Mouse (Mus musculus): ENCODE measurements around the gene Serinc5.
A peak's percentile ranks its signal among the peaks of the same experiment; 100 is the strongest.

Serinc5 gene

DNA sequence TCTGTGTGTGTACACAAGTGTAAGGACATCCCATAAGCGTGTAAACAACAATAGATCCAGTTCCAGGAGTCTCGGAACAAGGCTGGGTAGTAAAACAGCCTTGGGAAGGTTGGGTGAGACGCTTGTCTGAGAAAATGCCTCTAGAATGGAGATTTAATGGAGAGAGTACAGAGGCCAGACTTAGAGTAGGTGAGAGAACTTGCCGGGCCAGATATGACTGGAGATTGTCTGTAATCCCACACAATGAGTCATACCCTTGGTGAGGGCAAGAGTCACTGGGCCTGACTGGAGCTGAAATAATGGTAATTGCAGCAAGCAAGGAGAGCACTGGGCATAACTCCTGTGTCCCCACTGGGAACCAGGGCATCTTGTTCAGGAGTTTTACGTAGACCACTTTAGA, 2.2 kb downstream of the Serinc5 start:
- no peak for DNase-seq (ENCODE audit: low read depth, low spot score)

DNA sequence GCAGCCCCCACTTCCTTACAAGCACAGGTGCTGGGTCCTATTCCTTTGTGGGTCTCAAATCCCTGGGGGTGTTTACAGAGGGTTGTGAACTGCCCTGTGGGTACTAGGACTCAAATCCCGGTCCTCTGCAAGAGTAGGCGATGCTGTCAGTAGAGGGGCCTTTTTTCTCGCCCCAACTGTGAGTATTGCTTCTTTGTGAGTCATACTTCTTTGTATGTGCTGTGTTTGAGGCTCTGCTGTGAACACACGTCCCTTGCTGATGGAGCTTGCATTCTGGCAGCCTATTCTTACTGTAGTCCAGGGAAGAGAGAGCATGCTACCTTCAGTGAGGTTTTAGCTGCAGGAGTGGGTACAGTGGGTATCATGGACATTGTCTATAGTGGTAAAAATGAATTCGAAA, 4.3 kb downstream of the Serinc5 start:
- DNase-seq (ENCODE audit: low read depth, low spot score) = no peak

DNA sequence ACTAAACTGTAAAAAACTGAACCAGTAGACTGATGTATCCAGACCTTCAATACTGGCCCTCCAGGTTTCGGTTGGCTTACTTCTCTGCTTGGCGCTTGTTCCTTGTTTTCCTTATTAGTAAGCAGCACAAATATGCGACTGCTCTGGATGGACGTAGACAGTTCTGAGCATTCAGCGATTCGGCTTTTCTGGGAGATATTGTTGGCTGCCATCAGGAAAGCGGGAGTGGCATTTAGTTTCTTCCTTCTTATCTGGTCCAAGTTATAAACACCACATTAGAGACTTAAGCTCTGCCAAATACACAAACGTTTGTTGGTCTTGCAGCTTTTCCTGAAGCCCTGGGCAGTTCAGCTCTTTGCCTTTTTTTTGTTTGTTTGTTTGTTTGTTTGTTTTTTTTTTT, 5.6 kb downstream of the Serinc5 start:
- DNase-seq (ENCODE audit: low read depth, low spot score) = no peak

DNA sequence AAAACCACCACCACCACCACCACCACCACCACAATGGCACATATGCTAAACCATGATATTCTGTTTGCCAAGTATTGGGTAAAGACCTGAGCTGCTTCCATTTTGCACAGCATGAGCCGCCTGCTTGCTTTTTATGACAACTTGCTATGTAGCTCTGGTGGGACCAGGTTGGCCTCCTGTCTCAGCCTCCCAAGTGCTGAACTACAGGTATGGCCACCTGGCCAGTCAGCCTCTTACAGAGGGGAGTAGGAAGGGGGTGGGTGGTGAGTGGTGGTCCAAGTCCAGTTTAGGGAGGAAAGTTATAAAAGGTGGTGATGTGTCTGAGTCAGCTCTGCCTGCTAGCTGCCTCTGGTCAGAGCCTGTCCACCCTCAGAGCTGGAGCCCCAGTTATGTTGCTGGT, 15.3 kb downstream of the Serinc5 start:
- no peak for DNase-seq (ENCODE audit: low read depth, low spot score)

DNA sequence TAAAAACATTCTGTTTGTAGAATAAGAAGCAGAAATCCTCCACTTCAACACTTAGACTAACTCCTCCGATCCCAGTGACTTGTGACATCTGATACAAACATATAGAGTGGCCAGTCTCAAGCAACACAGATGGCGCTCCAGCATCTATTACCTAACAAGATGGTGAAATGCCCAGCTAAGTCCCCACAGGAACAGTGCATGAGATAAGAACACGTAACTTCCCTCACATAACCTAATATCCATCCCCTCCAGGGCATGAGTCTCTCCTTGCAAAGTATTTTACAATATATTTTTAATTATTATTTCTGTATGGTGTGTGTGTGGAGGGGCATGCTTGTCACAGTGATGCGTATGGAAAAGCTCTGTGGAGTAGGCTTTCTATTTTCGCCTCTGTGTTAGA, 15.8 kb downstream of the Serinc5 start:
- no peak for DNase-seq (ENCODE audit: low read depth, low spot score)

DNA sequence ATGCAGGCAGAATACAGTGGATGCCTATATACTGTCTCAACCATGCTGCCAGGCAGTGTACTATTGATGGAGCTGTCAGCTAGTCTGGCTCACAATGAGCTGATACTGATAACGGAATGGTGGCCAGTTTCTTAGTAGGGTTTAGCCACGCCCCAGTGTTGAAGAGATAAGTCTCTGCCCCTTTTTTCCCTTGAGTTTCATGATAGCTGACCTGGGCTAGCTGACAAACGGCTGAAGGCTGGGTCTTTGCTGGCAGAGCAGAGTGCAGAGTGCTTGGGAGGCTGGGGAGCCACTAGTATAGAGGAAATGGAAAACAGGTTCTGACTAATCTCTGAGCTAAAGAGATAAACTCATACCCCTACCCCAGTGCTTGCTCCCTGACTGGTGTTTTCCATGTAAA, 18.6 kb downstream of the Serinc5 start:
- no peak for DNase-seq (ENCODE audit: low read depth, low spot score)

DNA sequence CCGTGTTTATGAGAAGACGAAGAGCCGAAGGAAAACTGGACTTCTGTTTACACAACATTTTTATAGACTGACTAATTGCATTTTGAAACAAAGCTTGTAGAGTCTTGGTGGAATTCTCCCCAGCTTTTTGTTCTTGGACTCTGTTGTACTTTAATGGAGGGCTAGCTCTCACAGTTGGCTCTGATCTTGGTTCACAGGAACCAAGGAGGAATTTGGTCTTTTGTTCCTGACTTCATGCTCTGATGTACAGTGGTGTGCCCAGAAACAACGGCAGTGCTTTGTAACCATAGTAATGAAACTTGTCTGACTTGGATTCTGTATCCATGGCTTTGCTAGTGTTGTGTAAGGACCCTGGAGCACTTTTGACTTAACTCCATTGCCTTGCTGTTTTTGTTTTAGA, 20.6 kb downstream of the Serinc5 start:
- peak; percentile 8 for DNase-seq (ENCODE audit: low read depth, low spot score)

DNA sequence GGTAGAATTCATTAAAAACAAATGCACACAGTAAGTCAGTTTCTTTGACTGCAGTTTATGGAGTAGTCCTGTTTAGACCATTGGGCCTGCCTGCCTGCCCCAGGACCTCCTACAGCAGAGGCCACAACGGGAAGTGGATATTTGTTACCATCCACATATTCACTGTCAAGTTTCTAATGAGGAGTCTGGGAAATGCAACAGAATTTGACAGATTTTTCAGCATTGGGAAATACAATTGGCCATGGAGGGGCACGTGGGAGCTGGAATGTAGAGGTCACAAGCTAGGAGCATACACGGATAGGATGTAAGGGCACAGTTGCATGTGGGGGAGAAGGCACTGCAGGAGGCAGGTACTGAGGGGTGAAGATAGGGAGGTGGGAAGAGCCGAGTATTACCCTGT, 21.7 kb downstream of the Serinc5 start:
- no peak for DNase-seq (ENCODE audit: low read depth, low spot score)

DNA sequence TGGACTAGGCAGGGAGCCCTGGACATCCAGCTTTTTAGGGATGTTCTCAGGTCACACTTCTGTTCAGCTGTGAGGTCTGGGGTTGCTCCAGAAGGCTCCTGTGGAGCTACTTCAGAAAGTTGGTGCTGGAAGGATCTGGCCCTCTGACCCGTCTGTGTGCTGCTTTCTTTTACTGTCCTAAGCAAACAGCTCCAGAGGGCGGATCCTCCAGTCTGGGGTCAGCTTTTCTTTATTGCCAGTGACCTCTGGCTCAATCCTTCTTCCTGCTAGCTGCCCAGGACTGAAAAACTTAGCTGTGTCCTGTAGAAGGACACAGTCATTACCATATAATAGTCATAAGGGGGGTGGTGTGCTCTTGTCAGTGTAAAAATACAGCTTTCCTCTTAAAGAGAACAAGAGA, 24.1 kb downstream of the Serinc5 start:
- no peak for DNase-seq (ENCODE audit: low read depth, low spot score)

DNA sequence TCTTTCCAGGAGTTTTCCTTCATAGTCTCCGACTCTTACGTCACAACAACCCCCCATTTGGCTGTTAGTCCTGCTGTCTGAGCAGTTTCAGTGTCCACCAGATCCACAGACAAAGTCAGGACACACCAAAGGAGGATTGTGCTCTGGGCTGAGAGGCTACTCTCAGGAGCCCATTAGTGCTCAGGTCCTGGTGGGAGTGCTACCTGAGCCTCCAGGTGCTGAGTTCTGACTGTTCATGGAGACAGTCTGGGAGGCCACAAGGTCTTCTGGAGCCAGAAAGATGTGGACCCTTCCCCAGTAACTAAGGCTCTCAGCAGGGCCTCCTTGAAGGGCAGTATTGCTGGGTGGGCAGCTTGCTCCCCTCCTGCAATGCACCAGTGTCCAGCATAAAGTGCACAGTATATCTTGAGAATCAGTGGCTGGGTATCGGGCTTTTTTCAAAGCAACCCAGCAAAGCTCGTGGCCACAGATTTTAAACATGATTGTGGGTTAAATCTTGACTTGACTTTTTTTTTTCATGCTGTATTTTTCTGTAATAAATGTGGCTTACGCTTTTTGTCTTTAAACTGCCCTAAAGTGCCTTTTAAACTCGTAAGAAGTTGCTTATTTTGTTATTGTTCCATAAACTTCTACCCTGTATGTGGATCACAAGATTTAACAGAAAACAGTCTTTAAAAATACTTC, 25.5 kb downstream of the Serinc5 start:
- no peak for DNase-seq (ENCODE audit: low read depth, low spot score)

DNA sequence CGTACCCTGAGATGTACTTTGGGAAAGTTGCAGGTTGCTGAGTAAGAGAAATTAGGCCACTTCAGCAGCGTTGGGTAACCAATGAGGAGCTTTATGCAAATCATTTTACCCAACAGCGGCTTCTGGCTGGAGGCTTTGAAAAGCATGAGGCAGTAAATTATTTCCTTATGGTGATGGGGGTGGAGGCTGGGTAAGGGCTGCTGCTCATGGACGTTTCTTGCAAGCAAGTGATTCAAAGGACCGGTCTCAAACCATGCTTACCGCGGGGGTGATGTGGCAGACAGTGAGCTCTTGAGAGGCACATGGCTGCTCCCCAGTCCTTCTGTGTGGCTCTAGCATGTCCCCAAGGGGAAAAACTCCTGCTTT, 26.0 kb downstream of the Serinc5 start:
- peak; percentile 11 for DNase-seq (ENCODE audit: low read depth, low spot score)

DNA sequence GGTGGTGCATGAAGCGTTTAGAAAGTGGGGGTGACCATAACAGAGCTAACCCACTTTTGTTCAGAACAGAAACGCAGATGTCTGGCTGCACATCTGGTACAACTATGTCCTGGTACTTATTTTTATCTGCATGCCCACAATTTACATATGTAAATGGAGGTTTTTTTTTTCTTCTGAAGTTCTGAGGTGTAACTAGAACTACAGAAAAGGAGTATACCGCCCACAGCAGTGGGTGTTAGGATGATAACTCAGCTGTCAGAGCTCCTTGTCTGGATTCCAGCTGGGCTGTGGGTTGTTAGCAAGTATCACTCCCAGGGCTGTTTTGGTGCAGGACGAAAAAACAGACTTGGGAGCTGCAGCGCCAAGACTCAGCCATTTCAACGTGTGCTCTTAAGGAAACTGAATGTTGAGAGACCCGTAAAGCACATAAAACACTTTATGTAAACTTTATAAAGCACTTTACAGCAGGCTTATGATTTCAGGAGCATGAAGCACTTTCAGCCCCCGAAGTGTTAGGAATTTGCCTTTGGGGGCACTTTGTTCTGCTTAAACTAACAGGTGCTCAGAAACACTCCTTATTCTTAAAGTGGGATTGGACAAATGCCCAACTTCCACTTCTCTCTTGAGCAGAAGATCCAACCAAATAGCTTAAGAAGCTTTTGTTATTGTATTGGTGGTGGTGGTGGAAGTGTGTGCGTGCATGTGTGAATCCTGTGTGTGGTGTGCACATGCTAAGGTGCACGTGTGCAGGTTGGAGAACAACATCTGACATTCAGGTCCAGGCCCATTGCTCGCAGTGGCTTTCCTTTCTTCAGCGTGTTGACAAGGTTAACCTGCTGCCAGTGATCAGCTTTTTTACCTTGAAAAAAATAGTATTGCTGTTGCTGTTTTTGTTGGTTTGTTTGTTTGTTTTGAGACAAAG, 28.5 kb downstream of the Serinc5 start:
- DNase-seq (ENCODE audit: low read depth, low spot score) = no peak

DNA sequence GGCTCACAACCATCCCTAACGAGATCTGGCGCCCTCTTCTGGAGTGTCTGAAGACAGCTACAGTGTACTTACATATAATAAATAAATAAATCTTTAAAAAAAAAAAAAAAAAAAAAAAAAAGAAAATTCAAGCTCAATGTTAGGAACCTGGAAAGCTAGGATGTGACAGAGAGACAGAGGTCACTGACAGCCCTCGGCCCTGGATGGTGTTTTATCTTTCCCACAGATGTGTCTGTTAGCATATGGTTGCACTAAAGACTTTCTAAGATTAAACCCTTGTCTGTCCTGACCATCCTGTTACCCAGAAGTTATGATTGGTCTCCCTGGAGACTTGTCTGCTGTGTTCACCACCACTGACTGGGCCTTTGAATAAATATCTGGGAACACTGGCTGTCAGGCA, 33.3 kb downstream of the Serinc5 start:
- no peak for DNase-seq (ENCODE audit: low read depth, low spot score)

DNA sequence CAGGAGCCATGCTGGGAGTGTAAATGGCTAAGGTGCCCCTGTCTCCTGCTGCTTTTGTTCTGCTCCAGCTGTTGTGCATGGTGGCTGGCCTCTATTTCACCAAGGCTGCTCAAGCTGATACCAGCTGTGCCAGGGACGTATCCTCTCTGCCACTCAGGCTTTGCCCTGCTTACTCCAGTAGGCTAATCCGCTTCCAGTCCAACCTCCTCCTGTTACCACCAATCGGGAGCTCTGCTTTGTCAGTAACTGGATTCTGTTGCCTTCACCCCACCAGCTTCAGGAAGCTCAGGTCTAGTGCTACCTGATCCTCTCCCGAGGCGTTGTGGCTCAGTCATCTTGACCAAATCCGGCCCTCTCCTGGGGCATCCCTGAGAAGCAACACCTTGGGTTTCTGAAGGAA, 33.9 kb downstream of the Serinc5 start:
- no peak for DNase-seq (ENCODE audit: low read depth, low spot score)

DNA sequence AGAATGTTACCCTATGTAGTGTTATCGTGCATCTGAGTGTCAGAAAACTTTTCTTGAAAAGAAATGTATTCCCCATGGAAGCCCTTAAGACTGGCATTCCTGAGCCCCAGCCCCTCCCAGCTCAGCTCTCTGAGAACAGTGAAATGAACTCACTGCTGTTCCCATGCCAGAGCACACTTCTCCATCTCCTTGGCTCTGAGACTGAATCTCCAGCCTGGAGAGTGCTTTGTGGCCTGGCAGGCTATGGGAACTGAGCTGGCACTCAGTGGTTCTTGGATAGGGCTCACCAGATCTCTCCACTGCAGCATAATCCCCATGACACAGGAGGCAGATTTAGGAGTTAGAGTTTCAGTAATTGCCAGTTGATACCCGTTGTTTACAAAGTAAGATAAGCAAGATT, 36.8 kb downstream of the Serinc5 start:
- DNase-seq (ENCODE audit: low read depth, low spot score) = no peak

DNA sequence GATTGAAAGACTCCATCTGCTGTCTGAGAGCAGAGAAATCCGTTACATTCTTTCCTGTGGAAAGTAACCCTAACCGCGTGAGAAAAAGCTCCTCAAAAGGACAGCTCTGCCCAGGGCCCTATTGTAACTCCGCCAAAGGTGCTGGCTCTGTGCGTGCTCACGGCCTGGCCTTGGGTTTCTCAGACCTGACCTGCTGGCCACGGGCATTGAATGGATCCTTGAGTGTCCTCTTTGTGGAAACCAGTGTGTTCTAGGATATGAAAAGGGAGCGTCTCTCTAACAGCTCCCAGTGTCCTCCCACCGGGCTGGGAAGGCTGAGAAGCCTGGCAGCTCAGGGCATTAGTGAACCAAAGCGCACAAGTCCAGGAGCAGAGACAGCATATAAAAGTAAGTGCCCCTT, 38.2 kb downstream of the Serinc5 start:
- no peak for DNase-seq (ENCODE audit: low read depth, low spot score)

DNA sequence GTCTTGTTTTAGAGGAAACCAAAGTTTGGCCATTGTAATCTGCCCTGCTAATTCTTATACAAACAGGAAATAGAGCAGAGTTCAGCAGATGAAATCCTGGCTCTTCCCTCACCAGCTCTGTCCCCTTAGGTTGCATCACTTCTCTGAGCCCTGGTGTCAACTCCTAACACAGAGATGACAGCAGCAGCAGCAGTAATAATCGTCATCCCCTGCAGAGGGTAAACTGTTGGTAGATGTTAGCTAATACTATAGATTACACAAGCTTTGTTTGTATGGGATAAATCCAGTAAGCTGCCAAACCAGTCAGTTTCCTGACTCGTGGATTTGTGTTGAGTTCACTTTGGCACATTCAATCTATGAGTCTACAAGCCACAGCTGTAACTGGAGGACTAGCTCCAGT, 40.1 kb downstream of the Serinc5 start:
- no peak for DNase-seq (ENCODE audit: low read depth, low spot score)

DNA sequence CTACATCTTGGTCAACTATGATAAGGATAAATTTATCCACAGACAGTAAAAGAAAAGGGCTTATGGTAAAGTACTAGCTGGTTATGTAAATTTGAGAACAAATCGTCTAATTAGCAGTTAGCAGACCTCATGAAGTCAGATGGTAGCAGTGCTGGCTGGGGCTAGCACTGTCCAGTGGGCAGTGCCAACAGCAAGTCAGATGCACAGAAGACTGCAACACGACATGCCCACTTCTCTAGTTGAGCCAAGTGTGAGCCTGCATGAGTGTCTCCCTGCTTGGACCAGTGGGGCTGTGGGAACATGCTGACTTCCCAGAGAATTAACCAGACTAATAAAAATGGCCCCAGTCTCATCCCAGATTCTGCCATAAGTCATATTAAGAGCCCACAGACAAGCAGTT, 41.6 kb downstream of the Serinc5 start:
- DNase-seq (ENCODE audit: low read depth, low spot score) = no peak

DNA sequence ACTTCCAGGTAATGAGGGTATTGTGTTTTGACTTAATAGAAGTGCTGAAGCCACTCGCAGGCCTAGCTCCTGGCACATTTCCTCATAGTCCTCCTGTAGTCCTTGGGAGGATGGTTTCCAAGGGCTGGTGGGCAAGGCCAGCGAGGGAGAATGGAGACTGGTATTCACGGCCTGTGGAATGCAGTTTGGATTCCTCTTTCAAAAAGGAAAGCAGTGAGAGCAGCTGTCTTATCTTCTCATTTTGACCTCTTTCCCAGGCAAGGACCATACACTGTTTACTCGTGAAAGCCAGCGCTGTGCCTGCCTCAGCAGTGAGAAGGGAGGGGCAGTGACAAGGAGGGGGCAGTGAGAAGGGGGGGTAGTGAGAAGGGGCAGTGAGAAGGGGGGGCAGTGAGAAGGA, 42.4 kb downstream of the Serinc5 start:
- no peak for DNase-seq (ENCODE audit: low read depth, low spot score)

DNA sequence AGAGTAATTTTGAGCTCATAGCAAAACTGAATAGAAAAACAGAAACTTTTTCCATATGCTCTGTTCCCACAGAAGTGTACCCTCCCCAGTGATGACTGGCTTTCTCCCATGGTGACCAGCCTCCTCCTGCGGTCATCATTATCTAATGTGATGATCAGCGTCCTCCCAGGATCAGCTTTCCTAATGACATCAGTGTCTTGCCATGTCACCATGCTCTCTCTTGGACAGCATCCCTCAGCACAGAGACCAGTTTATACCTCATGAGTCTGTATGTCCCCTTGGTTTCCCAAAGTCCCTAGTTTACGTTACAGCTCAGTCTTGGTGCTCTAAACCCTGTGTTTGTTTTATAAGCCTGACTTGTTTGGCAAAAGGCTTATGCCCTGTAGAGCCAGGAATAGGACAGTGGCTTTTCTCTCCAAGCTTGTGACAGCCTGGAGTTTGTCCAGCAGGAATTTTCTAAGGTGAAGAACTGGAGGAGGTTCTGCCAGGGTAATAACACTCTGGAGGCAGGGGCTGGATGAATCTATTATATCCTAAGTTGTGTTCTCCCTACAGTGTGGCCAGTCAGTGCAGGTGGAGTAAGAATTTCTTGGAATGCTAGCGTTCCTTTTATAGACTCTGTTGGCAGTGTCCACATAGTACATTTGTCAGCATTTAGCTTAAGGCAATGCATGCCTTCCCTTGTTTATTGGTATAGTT, 46.1 kb downstream of the Serinc5 start:
- DNase-seq (ENCODE audit: low read depth, low spot score) = no peak

DNA sequence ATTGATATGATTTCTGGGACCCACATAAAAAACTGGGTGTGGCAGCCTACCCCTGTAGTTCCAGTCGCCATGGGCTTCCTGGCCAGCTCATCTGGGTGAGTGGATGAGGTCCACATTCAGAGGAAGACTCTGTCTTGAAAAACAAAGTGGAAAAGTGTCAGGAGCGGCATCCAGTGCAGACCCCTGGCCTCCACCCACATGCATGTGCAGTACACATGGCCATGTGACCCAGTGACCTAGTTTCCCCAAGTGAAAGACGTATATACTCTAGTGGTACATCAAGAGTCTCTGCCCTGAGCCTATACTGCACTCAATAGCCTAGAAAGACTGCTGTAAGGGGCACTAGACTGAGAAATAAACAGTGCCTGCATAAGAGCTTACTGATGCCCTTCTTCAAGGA, 48.7 kb downstream of the Serinc5 start:
- DNase-seq (ENCODE audit: low read depth, low spot score) = no peak

DNA sequence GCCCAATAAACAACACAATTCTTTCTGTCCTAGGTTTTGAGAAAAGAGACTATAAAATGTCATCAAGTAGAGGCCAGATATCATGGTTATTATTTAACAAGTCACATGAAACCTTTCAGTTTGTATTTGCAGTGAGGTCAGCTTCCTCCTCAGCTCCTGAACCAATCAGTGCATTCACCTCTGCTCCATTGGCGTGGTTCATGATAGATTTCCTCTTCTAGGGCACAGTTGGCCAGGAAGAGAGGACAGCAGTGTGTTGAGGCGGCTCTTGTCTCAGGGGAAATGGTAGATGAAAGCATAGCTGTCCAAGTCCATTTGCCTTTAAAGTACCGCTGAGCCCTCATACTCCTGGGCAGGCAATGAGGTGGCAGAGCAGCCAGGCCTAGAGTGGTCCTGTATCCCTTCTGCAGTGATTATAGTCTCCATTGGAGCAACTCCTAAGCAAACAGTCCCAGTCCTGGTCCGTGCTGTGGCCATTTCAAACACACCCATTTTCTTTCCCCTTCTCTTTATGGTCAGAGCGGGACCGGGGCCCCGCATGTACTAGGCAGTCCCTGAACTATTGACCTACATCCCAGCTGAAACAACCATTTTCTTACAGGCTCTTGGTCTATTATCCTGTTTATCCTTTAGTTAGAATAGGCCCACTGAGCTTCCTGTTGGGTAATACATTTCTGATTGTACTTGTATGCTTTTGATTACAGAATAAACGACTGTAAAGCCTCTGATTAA, 51.8 kb downstream of the Serinc5 start:
- DNase-seq (ENCODE audit: low read depth, low spot score) = no peak
